Mouse (Mus musculus): Measurements from ENCODE around the gene Fam114a1. TPM values are rescaled to one million over a fixed set of nuclear protein-coding genes. Genes with fewer than 3 reads are reported as not detected.

Fam114a1 gene
- total RNA-seq, 1 experiment = 6.5 TPM

GRCm38 (mm10) chr5:64975121-64975520 lies 5.2 kb downstream of the Fam114a1 start:
- H3K4me1 ChIP-seq (ENCODE audit: control insufficient read depth in 2 of 2, insufficient read depth in 2 of 2, low read length in 2 of 2, poor library complexity in 1 of 2) = peaks cover 2 to 3% of the 10 kb centered on the region in 2 experiments; a peak in 1 of 4 replicates
- in situ Hi-C loops (cut with MboI; ENCODE audit: low sequenced_read_pairs in 2 of 2, unreplicated experiment in 2 of 2) = no loop called here
- H3K36me3 ChIP-seq (ENCODE audit: control insufficient read depth, insufficient read depth, low read length, poor library complexity, severe bottlenecking) = no peaks in the 10 kb centered on the region
- no peak for DNase-seq (ENCODE audit: low read depth, low spot score)
- no peak overlapping the region for H3K4me3 ChIP-seq (ENCODE audit: insufficient read depth in 1 of 2, low read depth in 1 of 2, low read length in 2 of 2, poor library complexity in 1 of 2, severe bottlenecking in 1 of 2)
- TF ChIP-seq HCFC1 (IDR thresholded peaks at IDR 0.05; ENCODE audit: borderline replicate concordance, insufficient read depth, low read length) = no peak
- no peak for TF ChIP-seq MAFK (IDR thresholded peaks at IDR 0.05; ENCODE audit: insufficient read depth, low read depth, low read length)
- no peak for TF ChIP-seq CHD2 (IDR thresholded peaks at IDR 0.05; ENCODE audit: low read depth, low read length)
- TF ChIP-seq ZC3H11A (IDR thresholded peaks at IDR 0.05; ENCODE audit: borderline replicate concordance, low read depth, low read length) = no peak
- TF ChIP-seq ZNF384 (IDR thresholded peaks at IDR 0.05; ENCODE audit: low read depth, low read length) = no peak
- H3K9ac ChIP-seq (ENCODE audit: insufficient read depth, low read depth, low read length, poor library complexity, severe bottlenecking) = no peak overlapping the region
- H3K27ac ChIP-seq (ENCODE audit: insufficient read depth, low read depth, low read length, poor library complexity, severe bottlenecking) = no peak overlapping the region
- H3K9me3 ChIP-seq (ENCODE audit: control insufficient read depth, insufficient read depth, low read depth, low read length) = no peaks in the 10 kb centered on the region

DNA sequence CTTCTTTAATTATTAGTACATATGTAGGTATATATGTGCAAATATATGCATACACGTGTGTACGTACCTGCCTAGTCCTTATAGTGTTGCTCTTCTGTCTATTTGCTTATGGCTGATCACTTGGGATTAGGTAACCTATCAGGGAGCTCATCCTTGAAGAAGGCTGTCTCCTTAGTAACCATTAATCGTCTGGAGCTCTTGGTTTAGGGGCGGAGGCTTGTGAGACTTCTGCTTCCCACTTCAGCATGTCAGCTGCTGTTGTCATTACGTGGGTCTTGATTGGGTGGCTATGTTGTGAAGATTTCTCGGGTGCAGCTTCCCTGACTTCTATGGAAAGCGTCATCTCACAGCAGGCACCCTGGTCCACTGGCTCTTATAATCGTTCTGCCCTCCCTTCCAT lies 7.3 kb downstream of the Fam114a1 start:
- no peak for DNase-seq (ENCODE audit: low read depth, low spot score)
- no peak overlapping the region for H3K9ac ChIP-seq (ENCODE audit: insufficient read depth, low read depth, low read length, poor library complexity, severe bottlenecking)
- H3K36me3 ChIP-seq (ENCODE audit: control insufficient read depth, insufficient read depth, low read length, poor library complexity, severe bottlenecking) = no peaks in the 10 kb centered on the region
- H3K4me1 ChIP-seq (ENCODE audit: control insufficient read depth in 2 of 2, insufficient read depth in 2 of 2, low read length in 2 of 2, poor library complexity in 1 of 2) = 0 out of 4 replicates have a peak, but pooled peaks cover 0 to 2% of the 10 kb centered on the region in 2 experiments
- H3K9me3 ChIP-seq (ENCODE audit: control insufficient read depth, insufficient read depth, low read depth, low read length) = no peaks in the 10 kb centered on the region
- in situ Hi-C loops (cut with MboI; ENCODE audit: low sequenced_read_pairs in 2 of 2, unreplicated experiment in 2 of 2) = no loop called here
- H3K27ac ChIP-seq (ENCODE audit: insufficient read depth, low read depth, low read length, poor library complexity, severe bottlenecking) = no peak overlapping the region
- H3K4me3 ChIP-seq (ENCODE audit: insufficient read depth in 1 of 2, low read depth in 1 of 2, low read length in 2 of 2, poor library complexity in 1 of 2, severe bottlenecking in 1 of 2) = no peak overlapping the region
- TF ChIP-seq ZC3H11A (IDR thresholded peaks at IDR 0.05; ENCODE audit: borderline replicate concordance, low read depth, low read length) (no peak), ZNF384 (IDR thresholded peaks at IDR 0.05; ENCODE audit: low read depth, low read length) (no peak), CHD2 (IDR thresholded peaks at IDR 0.05; ENCODE audit: low read depth, low read length) (no peak), MAFK (IDR thresholded peaks at IDR 0.05; ENCODE audit: insufficient read depth, low read depth, low read length) (no peak), HCFC1 (IDR thresholded peaks at IDR 0.05; ENCODE audit: borderline replicate concordance, insufficient read depth, low read length) (no peak)

GRCm38 (mm10) chr5:64985971-64986370 lies 16.1 kb downstream of the Fam114a1 start:
- in situ Hi-C loops (cut with MboI; ENCODE audit: low sequenced_read_pairs in 2 of 2, unreplicated experiment in 2 of 2) = no loop called here
- no peak for DNase-seq (ENCODE audit: low read depth, low spot score)
- no peak overlapping the region for H3K9ac ChIP-seq (ENCODE audit: insufficient read depth, low read depth, low read length, poor library complexity, severe bottlenecking)
- no peaks in the 10 kb centered on the region for H3K4me1 ChIP-seq (ENCODE audit: control insufficient read depth in 2 of 2, insufficient read depth in 2 of 2, low read length in 2 of 2, poor library complexity in 1 of 2)
- H3K27ac ChIP-seq (ENCODE audit: insufficient read depth, low read depth, low read length, poor library complexity, severe bottlenecking) = no peak overlapping the region
- no peaks in the 10 kb centered on the region for H3K9me3 ChIP-seq (ENCODE audit: control insufficient read depth, insufficient read depth, low read depth, low read length)
- no peaks in the 10 kb centered on the region for H3K36me3 ChIP-seq (ENCODE audit: control insufficient read depth, insufficient read depth, low read length, poor library complexity, severe bottlenecking)
- TF ChIP-seq CHD2 (IDR thresholded peaks at IDR 0.05; ENCODE audit: low read depth, low read length) (no peak), ZNF384 (IDR thresholded peaks at IDR 0.05; ENCODE audit: low read depth, low read length) (no peak), ZC3H11A (IDR thresholded peaks at IDR 0.05; ENCODE audit: borderline replicate concordance, low read depth, low read length) (no peak), MAFK (IDR thresholded peaks at IDR 0.05; ENCODE audit: insufficient read depth, low read depth, low read length) (no peak), HCFC1 (IDR thresholded peaks at IDR 0.05; ENCODE audit: borderline replicate concordance, insufficient read depth, low read length) (no peak)
- H3K4me3 ChIP-seq (ENCODE audit: insufficient read depth in 1 of 2, low read depth in 1 of 2, low read length in 2 of 2, poor library complexity in 1 of 2, severe bottlenecking in 1 of 2) = no peak overlapping the region

DNA sequence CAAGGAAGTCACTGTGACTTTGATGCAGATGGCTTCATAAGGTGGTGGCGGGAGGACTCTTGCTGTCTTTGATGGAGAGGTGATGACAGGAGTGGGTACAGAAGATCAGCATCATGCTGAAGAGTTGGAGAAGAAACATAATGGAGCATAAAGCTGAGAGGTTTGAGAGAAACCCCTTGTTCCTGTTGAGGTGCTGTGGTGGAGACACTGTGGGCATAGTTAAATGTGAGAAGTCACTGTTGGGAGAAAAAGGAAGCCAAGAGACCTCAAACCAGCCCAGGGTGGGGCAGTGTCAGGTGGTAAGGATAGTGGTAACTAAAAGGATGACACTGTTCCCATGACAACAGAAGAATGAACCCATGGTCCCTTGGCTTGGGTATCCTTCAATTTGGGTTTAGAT lies 20.1 kb downstream of the Fam114a1 start:
- no peak for TF ChIP-seq CHD2 (IDR thresholded peaks at IDR 0.05; ENCODE audit: low read depth, low read length)
- no peak for TF ChIP-seq ZNF384 (IDR thresholded peaks at IDR 0.05; ENCODE audit: low read depth, low read length)
- TF ChIP-seq MAFK (IDR thresholded peaks at IDR 0.05; ENCODE audit: insufficient read depth, low read depth, low read length) = no peak
- no peak for TF ChIP-seq HCFC1 (IDR thresholded peaks at IDR 0.05; ENCODE audit: borderline replicate concordance, insufficient read depth, low read length)
- no peak for TF ChIP-seq ZC3H11A (IDR thresholded peaks at IDR 0.05; ENCODE audit: borderline replicate concordance, low read depth, low read length)
- H3K36me3 ChIP-seq (ENCODE audit: control insufficient read depth, insufficient read depth, low read length, poor library complexity, severe bottlenecking) = no peaks in the 10 kb centered on the region
- H3K9me3 ChIP-seq (ENCODE audit: control insufficient read depth, insufficient read depth, low read depth, low read length) = no peaks in the 10 kb centered on the region
- no peaks in the 10 kb centered on the region for H3K4me1 ChIP-seq (ENCODE audit: control insufficient read depth in 2 of 2, insufficient read depth in 2 of 2, low read length in 2 of 2, poor library complexity in 1 of 2)
- in situ Hi-C loops (cut with MboI; ENCODE audit: low sequenced_read_pairs in 2 of 2, unreplicated experiment in 2 of 2) = no loop called here
- DNase-seq (ENCODE audit: low read depth, low spot score) = no peak
- no peak overlapping the region for H3K9ac ChIP-seq (ENCODE audit: insufficient read depth, low read depth, low read length, poor library complexity, severe bottlenecking)
- H3K27ac ChIP-seq (ENCODE audit: insufficient read depth, low read depth, low read length, poor library complexity, severe bottlenecking) = no peak overlapping the region
- no peak overlapping the region for H3K4me3 ChIP-seq (ENCODE audit: insufficient read depth in 1 of 2, low read depth in 1 of 2, low read length in 2 of 2, poor library complexity in 1 of 2, severe bottlenecking in 1 of 2)

GRCm38 (mm10) chr5:64992540-64992939 lies 22.7 kb downstream of the Fam114a1 start:
- in situ Hi-C loops (cut with MboI; ENCODE audit: low sequenced_read_pairs in 2 of 2, unreplicated experiment in 2 of 2) = no loop called here
- H3K36me3 ChIP-seq (ENCODE audit: control insufficient read depth, insufficient read depth, low read length, poor library complexity, severe bottlenecking) = no peaks in the 10 kb centered on the region
- no peak overlapping the region for H3K4me3 ChIP-seq (ENCODE audit: insufficient read depth in 1 of 2, low read depth in 1 of 2, low read length in 2 of 2, poor library complexity in 1 of 2, severe bottlenecking in 1 of 2)
- no peaks in the 10 kb centered on the region for H3K4me1 ChIP-seq (ENCODE audit: control insufficient read depth in 2 of 2, insufficient read depth in 2 of 2, low read length in 2 of 2, poor library complexity in 1 of 2)
- DNase-seq (ENCODE audit: low read depth, low spot score) = no peak
- H3K9ac ChIP-seq (ENCODE audit: insufficient read depth, low read depth, low read length, poor library complexity, severe bottlenecking) = no peak overlapping the region
- no peak overlapping the region for H3K27ac ChIP-seq (ENCODE audit: insufficient read depth, low read depth, low read length, poor library complexity, severe bottlenecking)
- H3K9me3 ChIP-seq (ENCODE audit: control insufficient read depth, insufficient read depth, low read depth, low read length) = no peaks in the 10 kb centered on the region
- peak; percentile 27; the same call in 1 of the 2 replicates for TF ChIP-seq MAFK (IDR thresholded peaks at IDR 0.05; ENCODE audit: insufficient read depth, low read depth, low read length)
- TF ChIP-seq ZNF384 (IDR thresholded peaks at IDR 0.05; ENCODE audit: low read depth, low read length) = no peak
